ENCODE assay signal across 22 mouse cellular contexts in the genomic region with DNA sequence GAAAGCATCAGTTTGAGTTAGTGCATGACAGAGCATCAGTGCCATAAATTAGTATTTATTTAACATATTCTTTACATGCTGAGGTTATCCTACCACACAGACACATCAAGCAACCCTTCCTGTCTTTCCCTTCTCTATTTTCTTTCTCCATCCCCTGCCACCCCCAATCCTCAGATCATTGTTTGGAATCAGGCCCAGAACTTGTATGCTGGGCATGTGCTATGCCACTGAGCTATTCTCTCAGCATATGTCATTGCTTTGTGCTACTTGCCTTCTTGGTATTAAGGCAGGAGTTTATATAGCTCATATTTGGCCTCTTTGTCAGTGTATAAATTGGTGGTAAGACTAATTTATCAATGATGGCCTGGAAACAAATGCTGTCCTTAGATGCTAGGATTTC.
DNase-seq lines count a peak whose midpoint lies in the region; ATAC-seq and TF ChIP-seq lines count a peak whose summit lies in the region.
"Had no signal": no experiment of that assay in that cellular context is flagged by ENCODE, and none has a peak within 500 bp of the region (broad histone marks: within the 10 kb centered on the region; RNA-seq: fewer than 3 reads in every experiment).

No protein-coding gene starts in this region.

- no peak overlapping the region for H3K4me2 ChIP-seq in forebrain, embryonic 14.5 days (ENCODE audit: low read length)
- no peak overlapping the region for H3K4me2 ChIP-seq in forebrain, embryonic 12.5 days
- H3K4me2 ChIP-seq in hindbrain, postnatal 0 days (ENCODE audit: low read depth, low read length): no peak overlapping the region
- no peak overlapping the region for H3K4me2 ChIP-seq in hindbrain, embryonic 14.5 days (replicated peaks)
- H3K4me2 ChIP-seq: embryonic facial prominence, embryonic 13.5 days; embryonic facial prominence, embryonic 15.5 days; forebrain, embryonic 13.5 days had no signal

- H3K4me1 ChIP-seq in forebrain, embryonic 14.5 days (ENCODE audit: control insufficient read depth, insufficient read depth, low read length): peaks cover 5% of the 10 kb centered on the region; the same call in 1 of the 2 replicates
- H3K4me1 ChIP-seq in forebrain, embryonic 12.5 days: peaks cover 13% of the 10 kb centered on the region
- no peaks in the 10 kb centered on the region for H3K4me1 ChIP-seq in hindbrain, postnatal 0 days (ENCODE audit: insufficient read depth, low read length)
- H3K4me1 ChIP-seq in hindbrain, embryonic 14.5 days (replicated peaks; ENCODE audit: control insufficient read depth, insufficient read depth, low read length): peaks cover 6% of the 10 kb centered on the region; the same call in 1 of the 2 replicates
- no peaks in the 10 kb centered on the region for H3K4me1 ChIP-seq in heart, adult 2 months (ENCODE audit: control insufficient read depth, insufficient read depth, low read length)
- H3K4me1 ChIP-seq: embryonic facial prominence, embryonic 13.5 days; embryonic facial prominence, embryonic 15.5 days had no signal

- no peak for TF ChIP-seq EP300 in heart, adult 2 months (IDR thresholded peaks at IDR 0.05; ENCODE audit: insufficient read depth, low read depth, low read length)

- no peaks in the 10 kb centered on the region for H3K27me3 ChIP-seq in forebrain, embryonic 14.5 days (replicated peaks; ENCODE audit: control insufficient read depth, insufficient read depth, low read length)
- no peaks in the 10 kb centered on the region for H3K27me3 ChIP-seq in forebrain, embryonic 12.5 days
- H3K27me3 ChIP-seq in hindbrain, postnatal 0 days (ENCODE audit: insufficient read depth, low read length): no peaks in the 10 kb centered on the region
- H3K27me3 ChIP-seq in hindbrain, embryonic 14.5 days (ENCODE audit: control insufficient read depth, insufficient read depth, low read length): no peaks in the 10 kb centered on the region
- H3K27me3 ChIP-seq in heart, adult 2 months (ENCODE audit: control insufficient read depth, insufficient read depth, low read length): no peaks in the 10 kb centered on the region
- H3K27me3 ChIP-seq: embryonic facial prominence, embryonic 13.5 days; embryonic facial prominence, embryonic 15.5 days; forebrain, embryonic 13.5 days had no signal

- no peaks in the 10 kb centered on the region for H3K79me2 ChIP-seq in heart, adult 2 months (replicated peaks; ENCODE audit: control insufficient read depth, insufficient read depth, low read length)

- TF ChIP-seq CTCF in hindbrain, postnatal 0 days (IDR thresholded peaks at IDR 0.05; ENCODE audit: low read depth): no peak
- TF ChIP-seq CTCF in brain, embryonic 14.5 days (IDR thresholded peaks at IDR 0.05; ENCODE audit: borderline replicate concordance, extremely low read depth, insufficient read depth, insufficient read length): no peak
- TF ChIP-seq CTCF in heart, adult 2 months (IDR thresholded peaks at IDR 0.05): no peak

- H3K36me3 ChIP-seq in forebrain, embryonic 14.5 days (ENCODE audit: control insufficient read depth, insufficient read depth, low read length): no peaks in the 10 kb centered on the region; the same call in 1 of the 2 replicates
- peaks cover 5% of the 10 kb centered on the region; the same call in 1 of the 2 replicates for H3K36me3 ChIP-seq in forebrain, embryonic 12.5 days (replicated peaks)
- H3K36me3 ChIP-seq in hindbrain, postnatal 0 days (ENCODE audit: insufficient read depth, low read length): no peaks in the 10 kb centered on the region
- no peaks in the 10 kb centered on the region for H3K36me3 ChIP-seq in hindbrain, embryonic 14.5 days (replicated peaks; ENCODE audit: control insufficient read depth, insufficient read depth)
- H3K36me3 ChIP-seq in heart, adult 2 months (ENCODE audit: control insufficient read depth, insufficient read depth, low read length): no peaks in the 10 kb centered on the region
- H3K36me3 ChIP-seq: embryonic facial prominence, embryonic 13.5 days; embryonic facial prominence, embryonic 15.5 days had no signal

- no peak overlapping the region for H3K9ac ChIP-seq in forebrain, embryonic 14.5 days (ENCODE audit: low read length)
- no peak overlapping the region for H3K9ac ChIP-seq in forebrain, embryonic 12.5 days
- H3K9ac ChIP-seq in hindbrain, postnatal 0 days (replicated peaks; ENCODE audit: low read length): no peak overlapping the region
- no peak overlapping the region for H3K9ac ChIP-seq in hindbrain, embryonic 14.5 days
- H3K9ac ChIP-seq in heart, adult 2 months (ENCODE audit: low read depth, low read length): no peak overlapping the region
- H3K9ac ChIP-seq: embryonic facial prominence, embryonic 13.5 days; embryonic facial prominence, embryonic 15.5 days; forebrain, embryonic 13.5 days had no signal

- H3K27ac ChIP-seq in forebrain, embryonic 14.5 days (ENCODE audit: low read depth, low read length): no peak overlapping the region; the same call in 1 of the 2 replicates
- no peak overlapping the region for H3K27ac ChIP-seq in forebrain, embryonic 12.5 days
- no peak overlapping the region for H3K27ac ChIP-seq in hindbrain, postnatal 0 days
- H3K27ac ChIP-seq in hindbrain, embryonic 14.5 days: no peak overlapping the region
- H3K27ac ChIP-seq in heart, adult 2 months: no peak overlapping the region
- H3K27ac ChIP-seq: embryonic facial prominence, embryonic 13.5 days; embryonic facial prominence, embryonic 15.5 days; forebrain, embryonic 10.5 days; forebrain, embryonic 13.5 days had no signal

- H3K9me3 ChIP-seq in forebrain, embryonic 14.5 days (replicated peaks; ENCODE audit: control insufficient read depth, low read length): no peaks in the 10 kb centered on the region
- H3K9me3 ChIP-seq in forebrain, embryonic 12.5 days: no peaks in the 10 kb centered on the region
- no peaks in the 10 kb centered on the region for H3K9me3 ChIP-seq in hindbrain, postnatal 0 days (ENCODE audit: low read length)
- no peaks in the 10 kb centered on the region for H3K9me3 ChIP-seq in hindbrain, embryonic 14.5 days (ENCODE audit: control insufficient read depth, low read length)
- H3K9me3 ChIP-seq: embryonic facial prominence, embryonic 13.5 days; embryonic facial prominence, embryonic 15.5 days; forebrain, embryonic 10.5 days; forebrain, embryonic 13.5 days had no signal

- DNase-seq in forebrain, embryonic 14.5 days (ENCODE audit: low spot score): peak; percentile 57
- peak; percentile 56 for DNase-seq in hindbrain, postnatal 0 days (ENCODE audit: low spot score)
- no peak for DNase-seq in hindbrain, embryonic 14.5 days (ENCODE audit: low spot score)
- peak; percentile 42 for DNase-seq in right cerebral cortex, adult 18-20 months
- no peak for DNase-seq in right cerebral cortex, postnatal 4 days
- DNase-seq in brain, embryonic 14.5 days (ENCODE audit: low read depth): peak; percentile 60
- DNase-seq in heart, adult 2 months: no peak
- DNase-seq: adrenal gland, adult 2 months; adrenal gland, postnatal 10 days; adrenal gland, postnatal 25 days; cerebellum, adult 11-12 months; cerebellum, adult 9-10 months; cerebellum, postnatal 14 days; cerebellum, postnatal 36 days; embryo, embryonic 11 days had no signal

- ATAC-seq in forebrain, embryonic 14.5 days: no peak
- no peak for ATAC-seq in forebrain, embryonic 12.5 days (ENCODE audit: low FRiP score)
- no peak for ATAC-seq in hindbrain, postnatal 0 days
- no peak for ATAC-seq in hindbrain, embryonic 14.5 days (ENCODE audit: low FRiP score)
- ATAC-seq: forebrain, embryonic 13.5 days; forebrain, embryonic 16.5 days had no signal

- no peak overlapping the region for H3K4me3 ChIP-seq in forebrain, embryonic 14.5 days (ENCODE audit: low read depth, low read length)
- no peak overlapping the region for H3K4me3 ChIP-seq in forebrain, embryonic 12.5 days (replicated peaks)
- no peak overlapping the region for H3K4me3 ChIP-seq in hindbrain, postnatal 0 days (ENCODE audit: low read length)
- no peak overlapping the region for H3K4me3 ChIP-seq in hindbrain, embryonic 14.5 days (replicated peaks; ENCODE audit: low read length)
- no peak overlapping the region for H3K4me3 ChIP-seq in heart, adult 2 months
- H3K4me3 ChIP-seq: embryonic facial prominence, embryonic 13.5 days; embryonic facial prominence, embryonic 15.5 days; erythroblast, embryonic 14.5 days; forebrain, embryonic 10.5 days; forebrain, embryonic 13.5 days had no signal

- intact Hi-C loops in heart, adult 2 months (cut with DNase I): no loop called here

- no peak for TF ChIP-seq POLR2A in brain, embryonic 14.5 days (IDR thresholded peaks at IDR 0.05; ENCODE audit: borderline replicate concordance, extremely low read depth, insufficient read depth, insufficient read length, poor library complexity, severe bottlenecking)
- TF ChIP-seq POLR2A in heart, adult 2 months (IDR thresholded peaks at IDR 0.05; ENCODE audit: insufficient read depth, low read depth, low read length): no peak

Comparison
In these comparisons a context has a peak if more than half of its experiments do, and no peak if none do; other contexts are left out.
1. DNase-seq: peak in forebrain, embryonic 14.5 days (single experiment), hindbrain, postnatal 0 days (single experiment), right cerebral cortex, adult 18-20 months (single experiment) and brain, embryonic 14.5 days (single experiment); none in hindbrain, embryonic 14.5 days (single experiment), right cerebral cortex, postnatal 4 days (single experiment) and heart, adult 2 months (0 of 2).